Mouse (Mus musculus) olfactory bulb, adult 2 months (tissue): ENCODE results near the gene Cep41. TPM values are rescaled to one million over a fixed set of nuclear protein-coding genes. Genes with fewer than 3 reads are reported as not detected.

Experiments used
- H3K27ac ChIP-seq: fragments of 200-500 bp; 2 replicates; pipeline ENCODE4 v1.5.1; 2012; ENCODE audit warnings: low read depth, low read length; ENCODE audit not compliant: insufficient read depth
- H3K4me1 ChIP-seq: fragments of 200-500 bp; 2 replicates; pipeline ENCODE4 v1.6.1; 2012; ENCODE audit warnings: low read length; ENCODE audit not compliant: control insufficient read depth, insufficient read depth
- H3K4me3 ChIP-seq: fragments of 200-500 bp; 2 replicates; pipeline ENCODE4 v1.5.1; 2012; ENCODE audit warnings: mild to moderate bottlenecking, low read depth, low read length, moderate library complexity; ENCODE audit not compliant: insufficient read depth
- CTCF ChIP-seq: fragments of 200-500 bp; IDR thresholded peaks from 2 replicates; pipeline ENCODE4 v1.5.1; 2012; ENCODE audit warnings: low read depth, mild to moderate bottlenecking, low read length, moderate library complexity; ENCODE audit not compliant: insufficient read depth
- POLR2A ChIP-seq: fragments of 200-500 bp; IDR thresholded peaks from 2 replicates; pipeline ENCODE4 v1.6.1; 2012; ENCODE audit warnings: mild to moderate bottlenecking, low read depth, low read length, moderate library complexity; ENCODE audit not compliant: insufficient read depth
- WGBS: fragments of 180-500 bp; shearing (Covaris S2); methylation state at CpG from one replicate; pipeline ENCODE4 v1.1.7; 2018; 5-methylcytosine and 5-hydroxymethylcytosine counted together
- polyA plus RNA-seq: library from polyadenylated mRNA; stranded (reverse); fragments of >200 nt; gene quantifications from 2 replicates; pipeline ENCODE4 v1.2.4, GENCODE M21; 2012; ENCODE audit warnings: low replicate concordance; ENCODE audit not compliant: missing spikeins, insufficient read depth, insufficient read length

Cep41 gene
- polyA plus RNA-seq, 1 experiment, result not detected

GRCm38 (mm10) chr6:30643694-30644460 lies 49.7 kb downstream of the Cep41 start:
- WGBS, result 89% methylated on average over 12 of the region's 12 CpGs
- Histone ChIP-seq H3K4me3 (no peak overlapping the region), H3K4me1 (no peaks in the 10 kb centered on the region), H3K27ac (no peak overlapping the region)
- TF ChIP-seq CTCF (no peak), POLR2A (no peak)

- no peak within 1 kb of the TSS for H3K4me3 ChIP-seq
- WGBS, result 89% methylated on average over 5 of the region's 5 CpGs
- TF ChIP-seq CTCF (no peak), POLR2A (no peak)
- H3K27ac ChIP-seq, result no peak within 1 kb of the TSS
- H3K4me1 ChIP-seq, result no peaks in the 10 kb centered on the region
Observed at GRCm38 (mm10) chr6:30638674-30639268, 54.8 kb downstream of the Cep41 start, which contains the start of gene Cpa1. Gene Cpa1 (plus strand): TSS chr6:30639218.

GRCm38 (mm10) chr6:30636186-30636842 lies 57.2 kb downstream of the Cep41 start:
- WGBS, result 69% methylated on average over 4 of the region's 4 CpGs
- TF ChIP-seq CTCF, result no peak
- TF ChIP-seq POLR2A, result no peak
- Histone ChIP-seq H3K4me3 (no peak overlapping the region), H3K4me1 (no peaks in the 10 kb centered on the region), H3K27ac (no peak overlapping the region)

- no peak overlapping the region for H3K27ac ChIP-seq
- TF ChIP-seq CTCF (no peak), POLR2A (no peak)
- H3K4me1 ChIP-seq, result no peaks in the 10 kb centered on the region
- WGBS, result 85% methylated on average over 8 of the region's 8 CpGs
- no peak overlapping the region for H3K4me3 ChIP-seq
Observed at GRCm38 (mm10) chr6:30635361-30635862, 58.1 kb downstream of the Cep41 start.

- TF ChIP-seq POLR2A, result no peak
- TF ChIP-seq CTCF, result no peak
- WGBS, result 98% methylated on average over 1 of the region's 1 CpGs
- no peak overlapping the region for H3K4me3 ChIP-seq
- H3K27ac ChIP-seq, result no peak overlapping the region
- H3K4me1 ChIP-seq, result no peaks in the 10 kb centered on the region
Observed at GRCm38 (mm10) chr6:30629989-30630388, 63.6 kb downstream of the Cep41 start.

- no peaks in the 10 kb centered on the region for H3K4me1 ChIP-seq
- 68% methylated on average over 6 of the region's 6 CpGs for WGBS
- no peak overlapping the region for H3K4me3 ChIP-seq
- no peak for TF ChIP-seq CTCF
- TF ChIP-seq POLR2A, result no peak
- H3K27ac ChIP-seq, result no peak overlapping the region
Observed at GRCm38 (mm10) chr6:30628152-30628551, 65.4 kb downstream of the Cep41 start.

- WGBS, result 96% methylated on average over 9 of the region's 9 CpGs
- H3K4me3 ChIP-seq, result no peak overlapping the region
- TF ChIP-seq CTCF, result no peak
- no peak for TF ChIP-seq POLR2A
- H3K27ac ChIP-seq, result no peak overlapping the region
- no peaks in the 10 kb centered on the region for H3K4me1 ChIP-seq
Observed at GRCm38 (mm10) chr6:30624763-30625162, 68.8 kb downstream of the Cep41 start.

- 85% methylated on average over 4 of the region's 4 CpGs for WGBS
Observed at GRCm38 (mm10) chr6:30621986-30622389, 71.6 kb downstream of the Cep41 start.

GRCm38 (mm10) chr6:30620994-30621393 lies 72.6 kb downstream of the Cep41 start:
- peaks cover 20% of the 10 kb centered on the region for H3K4me1 ChIP-seq
- no peak overlapping the region for H3K27ac ChIP-seq
- TF ChIP-seq POLR2A (no peak), CTCF (no peak)
- 94% methylated on average over 6 of the region's 6 CpGs for WGBS
- no peak overlapping the region for H3K4me3 ChIP-seq

More at GRCm38 (mm10) chr6:30621986-30622389, 71.6 kb downstream of the Cep41 start:
- no peak overlapping the region for H3K27ac ChIP-seq
- no peak overlapping the region for H3K4me3 ChIP-seq
- H3K4me1 ChIP-seq, result peaks cover 14% of the 10 kb centered on the region
- TF ChIP-seq POLR2A, result no peak
- no peak for TF ChIP-seq CTCF
